Mouse (Mus musculus): ENCODE data around the gene Tmem100. TPM values are rescaled to one million over a fixed set of nuclear protein-coding genes. Genes with fewer than 3 reads are reported as not detected.

Gene Tmem100
- polyA plus RNA-seq, 1 experiment from 2014 or later = 15.9 TPM

GRCm38 (mm10) chr11:90062657-90063056, 32.5 kb downstream of the Tmem100 start:
- H3K9ac ChIP-seq = no peak overlapping the region
- 60% methylated on average over 3 of the region's 3 CpGs for WGBS
- H3K36me3 ChIP-seq = no peaks in the 10 kb centered on the region
- no peaks in the 10 kb centered on the region for H3K27me3 ChIP-seq (replicated peaks)
- H3K27ac ChIP-seq (ENCODE audit: poor library complexity, severe bottlenecking) = no peak overlapping the region
- H3K4me2 ChIP-seq = no peak overlapping the region
- ATAC-seq (ENCODE audit: insufficient number of reproducible peaks, low FRiP score) = no peak
- peaks cover 7% of the 10 kb centered on the region; the same call in 1 of the 2 replicates for H3K9me3 ChIP-seq (replicated peaks)
- 0 out of 2 replicates have a peak, but pooled peaks cover 3% of the 10 kb centered on the region for H3K4me1 ChIP-seq (replicated peaks)
- H3K4me3 ChIP-seq = no peak overlapping the region

GRCm38 (mm10) chr11:90066405-90067250, 36.5 kb downstream of the Tmem100 start:
- WGBS = 75% methylated on average over 23 of the region's 23 CpGs
- no peaks in the 10 kb centered on the region for H3K27me3 ChIP-seq (replicated peaks)
- no peak overlapping the region for H3K27ac ChIP-seq (ENCODE audit: poor library complexity, severe bottlenecking)
- H3K4me1 ChIP-seq (replicated peaks) = 0 out of 2 replicates have a peak, but pooled peaks cover 3% of the 10 kb centered on the region
- no peaks in the 10 kb centered on the region for H3K9me3 ChIP-seq (replicated peaks)
- no peaks in the 10 kb centered on the region for H3K36me3 ChIP-seq
- H3K4me2 ChIP-seq = no peak overlapping the region
- no peak overlapping the region for H3K9ac ChIP-seq
- no peak overlapping the region for H3K4me3 ChIP-seq
- no peak for ATAC-seq (ENCODE audit: insufficient number of reproducible peaks, low FRiP score)

GRCm38 (mm10) chr11:90071747-90072146, 41.6 kb downstream of the Tmem100 start:
- H3K4me3 ChIP-seq = no peak overlapping the region
- 42% methylated on average over 9 of the region's 9 CpGs for WGBS
- H3K9me3 ChIP-seq (replicated peaks) = no peaks in the 10 kb centered on the region
- H3K27ac ChIP-seq (ENCODE audit: poor library complexity, severe bottlenecking) = no peak overlapping the region
- H3K9ac ChIP-seq = no peak overlapping the region
- no peaks in the 10 kb centered on the region for H3K27me3 ChIP-seq (replicated peaks)
- peak overlapping the region; percentile 4; the same call in 1 of the 2 replicates for H3K4me2 ChIP-seq
- no peak for ATAC-seq (ENCODE audit: insufficient number of reproducible peaks, low FRiP score)
- H3K4me1 ChIP-seq (replicated peaks) = peaks cover 8% of the 10 kb centered on the region; the same call in 1 of the 2 replicates
- no peaks in the 10 kb centered on the region for H3K36me3 ChIP-seq

- Histone ChIP-seq H3K4me3 (no peak overlapping the region), H3K9ac (no peak overlapping the region), H3K27ac (ENCODE audit: poor library complexity, severe bottlenecking) (no peak overlapping the region), H3K27me3 (replicated peaks) (no peaks in the 10 kb centered on the region), H3K4me1 (replicated peaks) (peaks cover 8% of the 10 kb centered on the region; the same call in 1 of the 2 replicates), H3K36me3 (no peaks in the 10 kb centered on the region), H3K4me2 (no peak overlapping the region), H3K9me3 (replicated peaks) (no peaks in the 10 kb centered on the region)
- no peak for ATAC-seq (ENCODE audit: insufficient number of reproducible peaks, low FRiP score)
- WGBS = 48% methylated on average over 5 of the region's 5 CpGs
These were observed 43.1 kb downstream of the Tmem100 start for GRCm38 (mm10) chr11:90073201-90073600.

- Histone ChIP-seq H3K4me1 (replicated peaks) (peaks cover 14% of the 10 kb centered on the region; the same call in 1 of the 2 replicates), H3K9me3 (replicated peaks) (no peaks in the 10 kb centered on the region), H3K4me3 (no peak overlapping the region), H3K27me3 (replicated peaks) (no peaks in the 10 kb centered on the region), H3K4me2 (no peak overlapping the region), H3K36me3 (no peaks in the 10 kb centered on the region), H3K9ac (no peak overlapping the region), H3K27ac (ENCODE audit: poor library complexity, severe bottlenecking) (no peak overlapping the region)
- 84% methylated on average over 3 of the region's 3 CpGs for WGBS
- no peak for ATAC-seq (ENCODE audit: insufficient number of reproducible peaks, low FRiP score)
These were observed 46.5 kb downstream of the Tmem100 start for GRCm38 (mm10) chr11:90076666-90077065.

- 81% methylated on average over 3 of the region's 3 CpGs for WGBS
- H3K4me3 ChIP-seq = no peak overlapping the region
- H3K27ac ChIP-seq (ENCODE audit: poor library complexity, severe bottlenecking) = no peak overlapping the region
- no peak overlapping the region for H3K4me2 ChIP-seq
- no peak for ATAC-seq (ENCODE audit: insufficient number of reproducible peaks, low FRiP score)
- H3K9ac ChIP-seq = no peak overlapping the region
- H3K4me1 ChIP-seq (replicated peaks) = 0 out of 2 replicates have a peak, but pooled peaks cover 6% of the 10 kb centered on the region
- no peaks in the 10 kb centered on the region for H3K36me3 ChIP-seq
- no peaks in the 10 kb centered on the region for H3K27me3 ChIP-seq (replicated peaks)
- no peaks in the 10 kb centered on the region for H3K9me3 ChIP-seq (replicated peaks)
These were observed 50.6 kb downstream of the Tmem100 start for GRCm38 (mm10) chr11:90080678-90081267.

- H3K9ac ChIP-seq = no peak overlapping the region
- no peaks in the 10 kb centered on the region for H3K27me3 ChIP-seq (replicated peaks)
- H3K27ac ChIP-seq (ENCODE audit: poor library complexity, severe bottlenecking) = no peak overlapping the region
- H3K36me3 ChIP-seq = no peaks in the 10 kb centered on the region
- no peak overlapping the region for H3K4me3 ChIP-seq
- no peak for ATAC-seq (ENCODE audit: insufficient number of reproducible peaks, low FRiP score)
- no peak overlapping the region for H3K4me2 ChIP-seq
- H3K4me1 ChIP-seq (replicated peaks) = 0 out of 2 replicates have a peak, but pooled peaks cover 6% of the 10 kb centered on the region
- WGBS = 73% methylated on average over 10 of the region's 10 CpGs
- no peaks in the 10 kb centered on the region for H3K9me3 ChIP-seq (replicated peaks)
These were observed 51.9 kb downstream of the Tmem100 start for GRCm38 (mm10) chr11:90081820-90082596.

- 0 out of 2 replicates have a peak, but pooled peaks cover 6% of the 10 kb centered on the region for H3K4me1 ChIP-seq (replicated peaks)
- H3K4me2 ChIP-seq = no peak overlapping the region
- H3K4me3 ChIP-seq = no peak overlapping the region
- 86% methylated on average over 3 of the region's 3 CpGs for WGBS
- ATAC-seq (ENCODE audit: insufficient number of reproducible peaks, low FRiP score) = no peak
- H3K36me3 ChIP-seq = no peaks in the 10 kb centered on the region
- H3K9me3 ChIP-seq (replicated peaks) = no peaks in the 10 kb centered on the region
- H3K27ac ChIP-seq (ENCODE audit: poor library complexity, severe bottlenecking) = no peak overlapping the region
- no peaks in the 10 kb centered on the region for H3K27me3 ChIP-seq (replicated peaks)
- H3K9ac ChIP-seq = no peak overlapping the region
These were observed 52.9 kb downstream of the Tmem100 start for GRCm38 (mm10) chr11:90083042-90083441.

- WGBS = 74% methylated on average over 5 of the region's 5 CpGs
- H3K27ac ChIP-seq (ENCODE audit: poor library complexity, severe bottlenecking) = no peak overlapping the region
- H3K27me3 ChIP-seq (replicated peaks) = no peaks in the 10 kb centered on the region
- no peaks in the 10 kb centered on the region for H3K9me3 ChIP-seq (replicated peaks)
- H3K4me3 ChIP-seq = no peak overlapping the region
- no peaks in the 10 kb centered on the region for H3K4me1 ChIP-seq (replicated peaks)
- no peaks in the 10 kb centered on the region for H3K36me3 ChIP-seq
- H3K4me2 ChIP-seq = no peak overlapping the region
- H3K9ac ChIP-seq = no peak overlapping the region
- no peak for ATAC-seq (ENCODE audit: insufficient number of reproducible peaks, low FRiP score)
These were observed 54.0 kb downstream of the Tmem100 start for GRCm38 (mm10) chr11:90084166-90084565.

Data from heart, embryonic 12.5 days (tissue).